Mouse (Mus musculus): Measurements from ENCODE around the gene Bcl2a1d.
"Not testable (repeated sequence)": the region's sequence is repeated elsewhere in the genome, so short reads cannot be mapped to it uniquely, and the experiment has no call there.

DNA sequence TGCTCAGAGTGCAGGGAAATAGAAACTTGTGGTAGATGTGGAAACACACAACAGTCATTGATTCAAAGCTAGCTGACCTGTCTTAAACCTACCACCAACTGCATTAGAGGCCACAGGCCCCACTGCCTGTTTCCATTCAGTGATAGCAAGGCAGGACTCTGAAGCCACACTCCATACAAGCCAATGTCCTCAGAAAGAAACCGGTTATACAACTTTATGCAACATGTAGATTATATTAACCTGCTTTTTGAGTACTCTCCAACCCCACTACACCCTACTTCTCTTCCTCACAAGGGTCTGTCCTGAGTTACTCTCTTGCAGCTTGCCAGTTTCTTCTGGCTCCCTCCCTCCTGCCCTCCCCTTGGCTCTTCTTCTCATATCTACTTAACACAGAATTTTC lies 1.5 kb upstream of the Bcl2a1d start:
- TF ChIP-seq CTCF (IDR thresholded peaks at IDR 0.05; ENCODE audit: low read depth, low read length); POLR2A (IDR thresholded peaks at IDR 0.05; ENCODE audit: borderline replicate concordance, low read depth, low read length): not testable (repeated sequence)

Measured in bone marrow macrophage, adult 2 months (primary cell).